Mouse (Mus musculus) skeletal muscle tissue, adult 2 months (tissue): ENCODE measurements at regions not wholly inside any gene's neighbourhood (a gene's known extent, or its start where the extent isn't known, plus 50 kb on each side); places are given as distances from the start of the nearest gene placed in this dataset.
"Not testable (repeated sequence)": the region's sequence is repeated elsewhere in the genome, so short reads cannot be mapped to it uniquely, and the experiment has no call there.

Experiments
- DNase-seq: peaks from one replicate; pipeline ENCODE4 v3.0.0-alpha.2; 2012; ENCODE audit warnings: low read depth, low spot score

GRCm38 (mm10) chr3:15016621-15017020, 130.5 kb downstream of the Car2 start:
- no peak for DNase-seq

GRCm38 (mm10) chr3:15022773-15023172, 136.7 kb downstream of the Car2 start:
- no peak for DNase-seq

GRCm38 (mm10) chr3:15040866-15041528, 154.9 kb downstream of the Car2 start:
- peak; percentile 30 for DNase-seq

GRCm38 (mm10) chr3:15053968-15054367, 167.9 kb downstream of the Car2 start:
- no peak for DNase-seq

GRCm38 (mm10) chr3:15055516-15056256, 169.6 kb downstream of the Car2 start:
- DNase-seq, result not testable (repeated sequence)

GRCm38 (mm10) chr3:15056788-15057585, 170.9 kb downstream of the Car2 start:
- DNase-seq, result not testable (repeated sequence)

- no peak for DNase-seq
Measured at GRCm38 (mm10) chr3:15065681-15066080, 179.6 kb downstream of the Car2 start.

- DNase-seq, result no peak
Measured at GRCm38 (mm10) chr3:15068256-15068655, 182.2 kb downstream of the Car2 start.

- DNase-seq, result no peak
Measured at GRCm38 (mm10) chr3:15071030-15071883, 185.2 kb downstream of the Car2 start.

- DNase-seq, result no peak
Measured at GRCm38 (mm10) chr3:15073405-15073804, 187.3 kb downstream of the Car2 start.

GRCm38 (mm10) chr3:15073847-15074246, 187.8 kb downstream of the Car2 start:
- no peak for DNase-seq

GRCm38 (mm10) chr3:15074949-15075348, 188.9 kb downstream of the Car2 start:
- DNase-seq, result no peak

GRCm38 (mm10) chr3:15090124-15090523, 204.1 kb downstream of the Car2 start:
- peak; percentile 17 for DNase-seq

GRCm38 (mm10) chr3:15098206-15098817, 212.2 kb downstream of the Car2 start:
- no peak for DNase-seq

- no peak for DNase-seq
Measured at GRCm38 (mm10) chr3:15098981-15099380, 212.9 kb downstream of the Car2 start.

GRCm38 (mm10) chr3:15105627-15106026, 219.6 kb downstream of the Car2 start:
- DNase-seq, result no peak

- DNase-seq, result no peak
Measured at GRCm38 (mm10) chr3:15106281-15106680, 220.2 kb downstream of the Car2 start.

- no peak for DNase-seq
Measured at GRCm38 (mm10) chr3:15107301-15107700, 221.2 kb downstream of the Car2 start.

GRCm38 (mm10) chr3:15108239-15108934, 222.3 kb downstream of the Car2 start:
- DNase-seq, result no peak

GRCm38 (mm10) chr3:15110037-15110748, 221.9 kb downstream of the Gm9733 start:
- no peak for DNase-seq
